Mouse (Mus musculus): Measurements from ENCODE around the gene Tab1.
A peak's percentile ranks its signal among the peaks of the same experiment; 100 is the strongest.

The Tab1 gene

DNA sequence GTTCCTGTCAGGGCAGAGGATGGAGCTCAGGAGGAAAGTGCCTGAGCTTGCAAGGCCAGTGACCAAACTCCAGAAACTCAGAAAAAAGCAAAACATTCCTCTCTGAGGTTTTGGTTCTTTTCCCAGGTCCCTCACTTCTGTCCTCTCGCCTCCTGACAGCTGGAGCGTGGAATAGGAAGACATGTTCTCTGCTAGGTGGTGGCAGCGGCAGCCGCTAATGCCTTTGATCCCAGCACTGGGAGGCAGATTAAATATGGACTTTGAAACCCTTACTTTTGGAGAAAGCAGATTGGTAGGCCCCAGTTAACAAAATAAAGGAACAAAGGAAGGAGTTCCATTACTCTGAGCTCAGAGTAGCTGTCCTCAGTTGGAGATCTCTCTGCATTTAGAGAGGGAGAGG is 75.5 kb downstream of the Tab1 start:
- DNase-seq, result peak; percentile 49 to 76
